Mouse (Mus musculus) gastrocnemius, postnatal 14 days (tissue): ENCODE data around the gene Kif21b. TPM values are rescaled to one million over a fixed set of nuclear protein-coding genes. Genes with fewer than 3 reads are reported as not detected.

Source experiments
- DNase-seq: peaks from one replicate; pipeline ENCODE4 v3.0.0; 2021; ENCODE audit warnings: mixed read lengths
- intact Hi-C: fragments of 180-260 bp; cut with DNase I; formaldehyde crosslinking; loops from one replicate; pipeline ENCODE4 v1.15.1; 2025; ENCODE audit warnings: low total_unique reads
- total RNA-seq, 2 experiments: library from RNA; stranded (reverse); gene quantifications; 2 replicates each; pipeline ENCODE4 v1.2.3; 2021

Gene Kif21b
- total RNA-seq, 2 experiments from 2014 or later: 0.40 to 0.76 TPM

GRCm38 (mm10) chr1:136127856-136128255 lies 3.3 kb upstream of the Kif21b start:
- DNase-seq: no peak
- intact Hi-C loops: no loop called here

GRCm38 (mm10) chr1:136128416-136128815 lies 2.8 kb upstream of the Kif21b start:
- no peak for DNase-seq
- intact Hi-C loops: no loop called here

- intact Hi-C loops: no loop called here
- no peak for DNase-seq
Observed at GRCm38 (mm10) chr1:136128944-136129589, 2.1 kb upstream of the Kif21b start.

- DNase-seq: no peak
- intact Hi-C loops: no loop called here
Observed at GRCm38 (mm10) chr1:136130107-136130506, 1.1 kb upstream of the Kif21b start.

- no peak for DNase-seq
- intact Hi-C loops: no loop called here
Observed at GRCm38 (mm10) chr1:136131603-136132291, 558 bp downstream of the Kif21b start.

- intact Hi-C loops: no loop called here
- DNase-seq: no peak
Observed at GRCm38 (mm10) chr1:136132386-136133201, 1.4 kb downstream of the Kif21b start.

- DNase-seq: no peak
- intact Hi-C loops: no loop called here
Observed at GRCm38 (mm10) chr1:136133570-136134240, 2.5 kb downstream of the Kif21b start.

GRCm38 (mm10) chr1:136134547-136134946 lies 3.4 kb downstream of the Kif21b start:
- intact Hi-C loops: no loop called here
- no peak for DNase-seq

GRCm38 (mm10) chr1:136135046-136135445 lies 3.9 kb downstream of the Kif21b start:
- DNase-seq: peak; percentile 26
- intact Hi-C loops: no loop called here

- DNase-seq: no peak
- intact Hi-C loops: no loop called here
Observed at GRCm38 (mm10) chr1:136135777-136136444, 4.7 kb downstream of the Kif21b start.

GRCm38 (mm10) chr1:136136547-136136946 lies 5.4 kb downstream of the Kif21b start:
- intact Hi-C loops: no loop called here
- peak; percentile 23 for DNase-seq

- no peak for DNase-seq
- intact Hi-C loops: no loop called here
Observed at GRCm38 (mm10) chr1:136137071-136137531, 5.9 kb downstream of the Kif21b start.

GRCm38 (mm10) chr1:136137575-136137974 lies 6.4 kb downstream of the Kif21b start:
- DNase-seq: peak; percentile 60
- intact Hi-C loops: no loop called here

GRCm38 (mm10) chr1:136138191-136138830 lies 7.1 kb downstream of the Kif21b start:
- intact Hi-C loops: no loop called here
- no peak for DNase-seq

- peak; percentile 72 for DNase-seq
- intact Hi-C loops: no loop called here
Observed at GRCm38 (mm10) chr1:136139990-136140640, 8.9 kb downstream of the Kif21b start.

GRCm38 (mm10) chr1:136141176-136141950 lies 10.2 kb downstream of the Kif21b start:
- intact Hi-C loops: no loop called here
- no peak for DNase-seq

GRCm38 (mm10) chr1:136142336-136142735 lies 11.1 kb downstream of the Kif21b start:
- intact Hi-C loops: no loop called here

GRCm38 (mm10) chr1:136143514-136143913 lies 12.3 kb downstream of the Kif21b start:
- DNase-seq: no peak
- intact Hi-C loops: no loop called here

More at GRCm38 (mm10) chr1:136142336-136142735, 11.1 kb downstream of the Kif21b start:
- DNase-seq: no peak
